Mouse (Mus musculus) liver, adult (tissue): ENCODE data around the gene Mybpc1.

Source experiments
- GATA4 ChIP-seq: IDR thresholded peaks from 2 replicates; pipeline ENCODE4 v1.6.1; 2014; ENCODE audit warnings: mild to moderate bottlenecking, low read length; ENCODE audit not compliant: insufficient replicate concordance

Mybpc1 gene

GRCm38 (mm10) chr10:88510503-88511271, 94.3 kb downstream of the Mybpc1 start:
- TF ChIP-seq GATA4, result no peak

GRCm38 (mm10) chr10:88507691-88508143, 97.2 kb downstream of the Mybpc1 start:
- peak; percentile 72 for TF ChIP-seq GATA4

GRCm38 (mm10) chr10:88505256-88505655, 99.7 kb downstream of the Mybpc1 start:
- no peak for TF ChIP-seq GATA4

- no peak for TF ChIP-seq GATA4
Measured at GRCm38 (mm10) chr10:88504481-88504880, 100.5 kb downstream of the Mybpc1 start.

- no peak for TF ChIP-seq GATA4
Measured at GRCm38 (mm10) chr10:88503421-88504314, 101.3 kb downstream of the Mybpc1 start, which contains the start of gene Chpt1. Gene Chpt1 (minus strand): TSS chr10:88504073.

GRCm38 (mm10) chr10:88502919-88503318, 102.0 kb downstream of the Mybpc1 start:
- no peak for TF ChIP-seq GATA4

- TF ChIP-seq GATA4, result no peak
Measured at GRCm38 (mm10) chr10:88501886-88502765, 102.8 kb downstream of the Mybpc1 start.

- TF ChIP-seq GATA4, result no peak
Measured at GRCm38 (mm10) chr10:88501370-88501769, 103.6 kb downstream of the Mybpc1 start.

- TF ChIP-seq GATA4, result no peak
Measured at GRCm38 (mm10) chr10:88499993-88500392, 105.0 kb downstream of the Mybpc1 start.

- TF ChIP-seq GATA4, result no peak
Measured at GRCm38 (mm10) chr10:88496864-88497564, 107.9 kb downstream of the Mybpc1 start.

GRCm38 (mm10) chr10:88494959-88495587, 109.9 kb downstream of the Mybpc1 start:
- no peak for TF ChIP-seq GATA4

GRCm38 (mm10) chr10:88492658-88493057, 112.3 kb downstream of the Mybpc1 start:
- TF ChIP-seq GATA4, result no peak

- no peak for TF ChIP-seq GATA4
Measured at GRCm38 (mm10) chr10:88491632-88492031, 113.3 kb downstream of the Mybpc1 start.

- TF ChIP-seq GATA4, result no peak
Measured at GRCm38 (mm10) chr10:88488629-88489028, 116.3 kb downstream of the Mybpc1 start.
